Mouse (Mus musculus) kidney, adult 9 months (tissue): ENCODE measurements around the gene Ccdc51.
"Not testable (repeated sequence)": the region's sequence is repeated elsewhere in the genome, so short reads cannot be mapped to it uniquely, and the experiment has no call there.

Experiments
- DNase-seq: peaks from one replicate; pipeline ENCODE4 v3.0.0; 2022

Ccdc51 gene

DNA sequence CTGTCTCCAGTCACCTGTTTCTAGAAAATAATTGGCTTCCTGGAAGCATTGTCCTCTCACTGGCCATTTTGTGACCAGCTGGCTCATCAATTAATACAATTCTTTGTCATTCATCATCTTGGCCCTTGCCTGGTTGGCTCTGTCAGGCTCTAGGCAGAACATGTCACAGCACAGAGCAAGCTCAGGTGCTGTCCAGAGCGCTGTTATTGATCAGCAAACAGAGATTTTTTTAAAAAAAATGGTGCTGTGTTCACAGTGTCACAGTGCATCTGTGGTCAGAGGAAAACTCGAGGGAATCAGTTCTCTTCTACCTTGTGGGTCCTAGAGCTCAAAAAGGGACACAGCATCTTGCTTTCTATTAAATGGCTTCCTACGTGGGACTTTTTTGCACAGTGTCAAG lies 43.2 kb downstream of the Ccdc51 start:
- DNase-seq, result no peak

DNA sequence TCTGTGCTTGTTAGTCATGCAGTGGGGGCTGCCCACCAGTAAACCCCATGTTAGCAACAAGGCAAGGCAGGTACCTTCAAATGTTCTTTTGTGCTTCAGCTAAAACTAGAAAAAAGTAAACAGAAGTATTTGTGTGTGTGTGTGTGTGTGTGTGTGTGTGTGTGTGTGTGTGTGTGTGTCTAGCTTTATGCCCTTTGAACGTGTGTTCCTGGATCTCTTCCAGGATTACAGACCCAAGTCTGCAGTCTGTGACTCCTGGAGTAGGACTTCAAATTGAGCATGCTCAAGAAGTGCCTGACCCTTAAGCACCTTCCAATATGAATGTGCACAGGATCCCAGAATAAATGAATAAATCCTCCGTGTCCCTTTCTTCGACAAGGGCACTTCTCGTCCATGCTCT lies 44.8 kb downstream of the Ccdc51 start:
- peak; percentile 43 for DNase-seq

DNA sequence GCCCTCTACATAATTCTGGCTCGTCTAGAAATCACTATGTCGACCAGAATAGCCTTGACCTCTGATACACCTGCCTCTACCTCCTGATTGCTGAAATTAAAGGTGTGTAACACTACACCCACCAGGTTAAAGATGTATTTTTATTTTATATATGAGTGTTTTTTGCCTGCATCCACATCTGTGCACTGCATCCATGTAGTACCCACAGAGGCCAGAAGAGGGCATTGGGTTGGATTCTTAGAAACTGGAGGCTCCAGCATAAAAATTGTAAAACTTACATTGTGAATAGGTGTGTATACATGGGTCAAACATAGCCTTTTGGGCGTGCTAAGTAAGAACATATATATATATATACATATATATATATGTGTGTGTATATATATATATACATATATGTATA lies 45.9 kb downstream of the Ccdc51 start:
- peak; percentile 47 for DNase-seq

DNA sequence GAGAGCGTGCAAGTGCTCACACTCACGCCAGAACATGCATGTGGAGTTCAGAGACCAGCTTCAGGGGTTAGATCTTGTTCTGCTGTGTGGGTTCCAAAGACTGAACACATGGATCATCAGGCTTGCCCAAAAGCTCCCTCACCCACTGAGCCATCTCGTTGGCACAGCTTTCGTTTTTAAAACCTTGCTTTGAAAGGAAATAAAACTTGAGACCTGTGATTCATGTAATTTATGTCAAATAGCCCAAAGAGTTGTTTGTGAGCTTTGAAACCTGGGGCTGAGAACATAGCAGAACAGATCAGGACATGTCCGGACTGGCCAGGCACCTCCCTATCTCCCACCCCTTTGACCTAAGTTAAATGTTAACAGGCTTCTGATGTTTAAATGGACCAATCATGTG lies 47.8 kb downstream of the Ccdc51 start:
- no peak for DNase-seq

DNA sequence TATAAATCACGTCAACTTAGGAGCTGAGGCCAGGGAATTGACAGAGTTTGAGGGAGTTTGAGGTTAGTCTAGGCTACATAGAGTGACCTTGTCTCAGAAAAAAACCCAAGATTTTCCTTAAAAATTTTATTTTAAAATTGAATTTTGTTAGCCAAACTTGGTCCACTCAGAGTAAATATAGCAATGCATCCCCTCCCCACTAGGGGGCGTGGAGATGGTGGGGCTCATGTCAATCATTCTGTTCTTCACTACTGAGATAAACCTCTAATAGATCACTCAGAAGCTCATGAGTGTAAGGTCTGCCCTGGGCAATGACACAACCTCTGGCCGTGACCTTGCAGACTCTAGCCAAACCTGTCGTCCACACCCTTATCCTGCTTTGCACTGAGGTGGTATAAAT lies 58.1 kb downstream of the Ccdc51 start:
- DNase-seq, result not testable (repeated sequence)
